Mouse (Mus musculus) embryonic fibroblast, embryonic 13.5 days (primary cell): ENCODE data around the gene Gas2.

Source experiments
- CTCF ChIP-seq: IDR thresholded peaks from 2 replicates; pipeline ENCODE4 v1.5.1; 2011; ENCODE audit warnings: mild to moderate bottlenecking, control low read depth, low read length, moderate library complexity, borderline replicate concordance; ENCODE audit not compliant: insufficient read depth
- POLR2A ChIP-seq: IDR thresholded peaks from 2 replicates; pipeline ENCODE4 v1.6.1; 2011; ENCODE audit warnings: low read depth, mild to moderate bottlenecking, control low read depth, low read length, moderate library complexity

DNA sequence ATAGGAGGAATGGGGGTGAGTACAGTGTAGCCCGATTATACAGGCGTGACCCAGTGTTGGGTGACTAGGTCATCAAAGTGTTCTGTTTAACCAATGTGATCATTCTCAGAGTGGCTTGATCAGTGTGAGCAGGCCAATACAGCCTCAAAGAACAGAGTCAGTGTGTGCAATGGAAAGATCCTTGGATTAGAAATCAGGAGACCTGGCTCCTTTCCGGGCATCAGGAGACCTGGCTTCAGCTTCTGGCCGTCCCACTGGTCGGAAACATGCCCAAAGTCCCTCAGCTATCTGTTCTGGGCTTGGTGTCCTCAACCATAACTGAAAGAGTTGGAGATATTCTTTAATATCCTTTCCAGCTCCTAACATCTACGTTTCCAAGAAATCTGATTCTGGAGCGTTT lies 27.8 kb downstream of the Gas2 start:
- TF ChIP-seq CTCF = no peak
- TF ChIP-seq POLR2A = no peak
